In genomic region chr14:108748730-108749129, GRCm38 (mm10) we compare ENCODE assay signal across 33 mouse cellular contexts.
"Had no signal": no experiment of that assay in that cellular context is flagged by ENCODE, and none has a peak within 500 bp of the region (broad histone marks: within the 10 kb centered on the region; RNA-seq: fewer than 3 reads in every experiment).

No protein-coding gene starts in this region.

- ATAC-seq: liver, embryonic 12.5 days; liver, postnatal 0 days; lung, postnatal 0 days; midbrain, embryonic 13.5 days; midbrain, embryonic 15.5 days; midbrain, embryonic 16.5 days had no signal

- H3K36me3 ChIP-seq: limb, embryonic 10.5 days; limb, embryonic 12.5 days; limb, embryonic 13.5 days; limb, embryonic 15.5 days; liver, embryonic 12.5 days; liver, embryonic 13.5 days; liver, embryonic 15.5 days; lung, embryonic 15.5 days; midbrain, embryonic 10.5 days; midbrain, embryonic 12.5 days; midbrain, embryonic 13.5 days; midbrain, embryonic 15.5 days; neural tube, embryonic 12.5 days; neural tube, embryonic 13.5 days had no signal

- H3K27ac ChIP-seq: limb, embryonic 10.5 days; limb, embryonic 12.5 days; limb, embryonic 13.5 days; limb, embryonic 15.5 days; liver, embryonic 12.5 days; liver, embryonic 13.5 days; liver, embryonic 14.5 days; liver, embryonic 15.5 days; lung, embryonic 15.5 days; macrophage; midbrain, embryonic 10.5 days; midbrain, embryonic 12.5 days; midbrain, embryonic 13.5 days; midbrain, embryonic 15.5 days; neural tube, embryonic 12.5 days; neural tube, embryonic 13.5 days had no signal

- H3K4me2 ChIP-seq: limb, embryonic 12.5 days; limb, embryonic 13.5 days; limb, embryonic 15.5 days; liver, embryonic 11.5 days; liver, embryonic 12.5 days; liver, embryonic 13.5 days; liver, embryonic 15.5 days; lung, embryonic 14.5 days; lung, embryonic 15.5 days; midbrain, embryonic 11.5 days; midbrain, embryonic 12.5 days; midbrain, embryonic 13.5 days; midbrain, embryonic 15.5 days; neural tube, embryonic 12.5 days; neural tube, embryonic 13.5 days had no signal

- H3K27me3 ChIP-seq: limb, embryonic 12.5 days; limb, embryonic 13.5 days; limb, embryonic 15.5 days; liver, embryonic 12.5 days; liver, embryonic 13.5 days; liver, embryonic 15.5 days; lung, embryonic 15.5 days; megakaryocyte, embryonic 14.5 days; midbrain, embryonic 12.5 days; midbrain, embryonic 13.5 days; midbrain, embryonic 15.5 days; neural tube, embryonic 12.5 days; neural tube, embryonic 13.5 days had no signal

- DNase-seq: left cerebral cortex, postnatal 4 days; liver; liver, embryonic 13.5 days; liver, postnatal 0 days; lung, adult 18-20 months; lung, adult 2 months; lung, embryonic 14.5 days; lung, postnatal 10 days; lung, postnatal 14 days; lung, postnatal 36 days; lung, postnatal 4 days; midbrain, embryonic 14.5 days had no signal

- H3K9ac ChIP-seq: limb, embryonic 12.5 days; limb, embryonic 13.5 days; limb, embryonic 15.5 days; liver, embryonic 12.5 days; liver, embryonic 13.5 days; liver, embryonic 14.5 days; liver, embryonic 15.5 days; liver, postnatal 0 days; lung, embryonic 14.5 days; lung, embryonic 15.5 days; midbrain, embryonic 12.5 days; midbrain, embryonic 13.5 days; midbrain, embryonic 15.5 days; neural tube, embryonic 12.5 days; neural tube, embryonic 13.5 days had no signal

- H3K4me1 ChIP-seq: limb, embryonic 10.5 days; limb, embryonic 12.5 days; limb, embryonic 13.5 days; limb, embryonic 15.5 days; liver, embryonic 12.5 days; liver, embryonic 13.5 days; liver, embryonic 15.5 days; lung, embryonic 15.5 days; megakaryocyte, embryonic 14.5 days; midbrain, embryonic 10.5 days; midbrain, embryonic 12.5 days; midbrain, embryonic 13.5 days; midbrain, embryonic 15.5 days; neural tube, embryonic 12.5 days; neural tube, embryonic 13.5 days had no signal

- H3K9me3 ChIP-seq: limb, embryonic 10.5 days; limb, embryonic 12.5 days; limb, embryonic 13.5 days; limb, embryonic 15.5 days; liver, embryonic 12.5 days; liver, embryonic 13.5 days; liver, embryonic 15.5 days; lung, embryonic 15.5 days; megakaryocyte, embryonic 14.5 days; midbrain, embryonic 10.5 days; midbrain, embryonic 12.5 days; midbrain, embryonic 13.5 days; midbrain, embryonic 15.5 days; neural tube, embryonic 12.5 days; neural tube, embryonic 13.5 days had no signal

- H3K4me3 ChIP-seq: limb, embryonic 10.5 days; limb, embryonic 12.5 days; limb, embryonic 13.5 days; limb, embryonic 15.5 days; liver, embryonic 12.5 days; liver, embryonic 13.5 days; liver, embryonic 15.5 days; lung, embryonic 15.5 days; megakaryocyte, embryonic 14.5 days; midbrain, embryonic 10.5 days; midbrain, embryonic 12.5 days; midbrain, embryonic 13.5 days; midbrain, embryonic 15.5 days; myocyte; neural tube, embryonic 12.5 days; neural tube, embryonic 13.5 days had no signal
